Mouse (Mus musculus) brain, embryonic 14.5 days (tissue): ENCODE results near the gene Dnm1l.

Experiments
- CTCF ChIP-seq: fragments of 200-500 bp; IDR thresholded peaks from 2 replicates; pipeline ENCODE4 v1.5.1; 2012; ENCODE audit warnings: inconsistent platforms, mild to moderate bottlenecking, moderate library complexity, borderline replicate concordance; ENCODE audit not compliant: insufficient read depth, insufficient read length; ENCODE audit errors: extremely low read depth
- POLR2A ChIP-seq: fragments of 200-500 bp; IDR thresholded peaks from 2 replicates; pipeline ENCODE4 v1.6.1; 2012; ENCODE audit warnings: mild to moderate bottlenecking, inconsistent platforms, borderline replicate concordance; ENCODE audit not compliant: poor library complexity, insufficient read depth, insufficient read length, severe bottlenecking; ENCODE audit errors: extremely low read depth

GRCm38 (mm10) chr16:16325775-16326336 lies 32.9 kb downstream of the Dnm1l start:
- TF ChIP-seq CTCF (no peak), POLR2A (no peak)
